Mouse (Mus musculus) mouse trophoblast stem cell (cell line): ENCODE measurements around the gene Vps4a.
"Not testable (repeated sequence)": the region's sequence is repeated elsewhere in the genome, so short reads cannot be mapped to it uniquely, and the experiment has no call there.

Experiments used
- in situ Hi-C, 2 experiments: fragments of 300-500 bp; cut with MseI, MboI; formaldehyde crosslinking; loops; 2 replicates in 1 of 2; 3 replicates in 1 of 2; pipeline ENCODE4 v1.15.1; 2025

Gene Vps4a

DNA sequence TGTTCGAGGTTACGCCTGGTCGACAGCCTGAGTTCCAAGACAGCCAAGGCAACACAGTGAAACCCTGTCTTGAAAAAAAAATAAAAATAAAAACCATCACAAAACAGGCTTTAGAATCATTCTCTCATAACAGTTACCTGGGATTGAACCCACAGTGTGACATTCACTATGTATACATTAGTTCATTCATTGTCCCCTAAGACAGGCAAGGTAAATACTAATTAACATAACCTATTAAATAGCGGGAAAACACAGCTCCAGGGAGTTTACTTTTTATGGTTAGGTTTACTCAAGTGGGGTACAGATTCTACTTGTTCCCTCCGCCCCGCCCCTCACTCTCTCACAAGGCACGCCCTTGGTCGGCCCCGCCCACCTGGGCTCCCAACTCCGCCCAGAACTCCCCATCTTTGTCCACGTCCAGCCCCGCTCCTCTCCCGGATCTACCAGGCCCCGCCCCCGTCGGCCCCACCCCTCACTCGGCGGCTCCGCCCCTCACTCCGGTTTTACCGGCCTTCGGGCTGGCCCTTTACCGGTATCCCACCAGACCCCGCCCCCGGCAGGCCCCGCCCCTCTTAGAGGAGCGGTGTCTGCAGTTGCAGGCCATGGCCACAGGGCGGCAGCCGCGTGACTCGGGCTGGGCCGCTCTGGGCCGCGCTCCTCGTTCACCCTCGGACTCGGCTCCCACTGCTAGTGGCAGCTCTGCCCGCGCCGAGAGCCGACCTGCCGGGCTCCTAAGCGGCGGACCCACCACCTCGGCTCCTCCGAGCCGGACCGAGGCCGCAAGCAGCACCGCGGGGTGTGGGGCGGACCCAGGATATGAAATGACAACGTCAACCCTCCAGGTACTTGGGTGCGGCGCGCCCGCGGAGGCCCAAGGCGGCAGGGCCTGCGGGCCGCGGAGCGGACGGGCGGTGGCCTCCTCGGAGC, at the start of gene Vps4a:
Gene Vps4a (plus strand): TSS at position 573 of the 927 bp plus-strand sequence.
- in situ Hi-C loops = no loop called here

DNA sequence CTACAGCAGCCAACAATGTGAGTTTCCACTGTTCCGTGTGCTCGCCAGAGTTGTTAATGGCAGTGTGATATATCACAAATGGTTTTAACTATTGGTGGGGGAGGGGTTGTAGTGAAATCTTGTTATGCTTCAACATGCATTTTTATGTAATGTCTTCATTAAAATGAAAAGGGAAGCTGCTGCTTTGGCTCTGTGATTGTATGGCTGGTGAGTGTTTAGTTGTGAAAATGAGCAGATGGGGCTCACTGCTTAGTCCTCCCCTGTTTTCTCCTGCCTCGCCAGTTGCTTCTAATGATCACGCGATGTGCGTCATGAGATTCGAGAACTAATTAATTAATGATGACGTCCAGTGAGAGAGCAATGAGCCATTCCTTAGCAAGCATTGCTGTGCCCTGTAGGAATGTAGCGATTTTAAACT, 45.6 kb upstream of the Vps4a start:
- in situ Hi-C loops = no loop called here

DNA sequence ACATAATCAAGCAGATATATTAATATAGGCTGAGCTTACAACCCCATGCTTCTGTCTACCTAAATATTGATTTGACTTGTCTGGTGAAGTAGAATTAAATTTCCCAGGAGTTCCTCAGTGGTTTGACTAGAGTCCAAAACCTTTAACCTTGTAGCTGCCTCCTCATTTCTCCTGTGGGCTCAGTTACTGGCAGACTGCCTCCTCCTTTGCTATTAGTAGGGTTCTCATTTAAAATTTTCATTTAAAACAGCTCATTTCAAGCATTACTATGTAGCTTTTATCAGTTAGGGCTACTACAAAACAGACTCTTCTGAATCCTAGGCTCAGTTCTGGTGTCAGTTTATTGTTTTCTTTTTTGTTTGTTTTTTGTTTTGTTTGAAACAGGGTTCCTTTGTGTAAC, 45.1 kb upstream of the Vps4a start:
- in situ Hi-C loops = no loop called here

DNA sequence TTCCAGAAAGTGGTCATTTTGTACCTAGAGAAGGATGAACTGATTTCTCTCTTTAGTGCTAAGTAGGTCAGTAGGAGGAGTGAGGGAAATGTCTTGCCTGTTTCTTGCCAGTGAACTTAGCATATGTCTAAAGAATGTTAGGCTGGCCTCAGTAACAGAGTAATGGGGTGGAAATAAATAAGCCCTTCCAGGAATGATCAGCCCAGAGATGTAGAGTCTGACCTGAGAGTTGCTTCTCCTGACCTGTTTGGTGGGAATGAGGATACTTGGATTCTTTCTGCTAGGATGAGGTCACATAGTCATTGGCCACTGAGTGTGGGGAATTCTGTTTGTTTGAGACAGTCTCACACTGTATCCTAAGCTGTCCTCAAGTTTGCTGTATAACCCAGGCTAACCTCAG, 43.5 kb upstream of the Vps4a start:
- in situ Hi-C loops = no loop called here

DNA sequence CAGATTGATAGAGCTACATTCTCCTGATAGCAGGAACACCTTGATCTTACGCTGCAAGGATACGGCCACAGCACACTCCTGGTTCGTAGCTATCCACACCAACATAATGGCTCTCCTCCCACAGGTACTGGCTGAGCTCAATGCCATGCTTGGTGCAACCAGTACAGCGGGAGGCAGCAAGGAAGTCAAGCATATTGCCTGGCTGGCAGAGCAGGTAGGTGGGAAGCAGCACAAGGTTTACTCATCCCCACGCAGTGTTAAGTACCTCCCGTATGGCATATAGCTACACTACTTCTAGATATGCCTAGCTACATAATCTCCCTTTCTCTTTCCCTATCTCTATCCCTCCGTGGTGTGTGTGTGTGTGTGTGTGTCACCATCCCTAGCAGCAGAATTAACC, 39.6 kb upstream of the Vps4a start:
- in situ Hi-C loops = no loop called here

DNA sequence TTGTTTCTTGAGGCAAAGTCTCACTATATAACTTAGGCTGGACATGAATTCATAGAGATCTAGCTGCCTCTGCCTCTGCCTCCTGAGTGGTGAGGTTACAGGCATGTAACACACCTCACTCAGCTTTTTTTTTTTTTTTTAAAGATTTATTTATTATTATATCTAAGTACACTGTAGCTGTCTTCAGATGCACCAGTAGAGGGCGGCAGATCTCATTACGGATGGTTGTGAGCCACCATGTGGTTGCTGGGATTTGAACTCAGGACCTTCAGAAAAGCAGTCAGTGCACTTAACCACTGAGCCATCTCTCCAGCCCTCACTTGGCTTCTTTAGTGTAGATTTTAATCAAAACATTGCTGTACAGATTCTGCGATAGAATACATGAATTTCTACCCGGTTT, 34.7 kb upstream of the Vps4a start:
- in situ Hi-C loops = not testable (repeated sequence)

DNA sequence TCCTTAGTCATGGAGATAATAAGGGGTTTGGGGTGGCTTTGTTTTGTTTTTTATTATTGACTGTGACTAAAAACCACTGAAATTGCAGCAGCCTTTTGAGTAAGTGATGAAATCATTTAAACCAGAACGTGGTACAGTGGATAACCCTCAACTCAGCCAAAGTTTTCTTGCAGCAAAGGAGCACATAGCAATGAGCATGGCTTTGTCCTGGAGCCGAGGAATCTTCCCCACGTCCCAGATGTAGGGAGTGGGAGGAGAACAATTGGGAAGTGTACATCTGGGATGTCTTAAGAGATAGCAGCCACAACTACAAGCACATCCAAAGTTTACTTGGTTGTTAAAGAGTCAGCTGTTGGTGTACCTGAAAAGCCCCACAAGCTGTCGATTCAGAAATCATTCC, 33.6 kb upstream of the Vps4a start:
- in situ Hi-C loops = no loop called here

DNA sequence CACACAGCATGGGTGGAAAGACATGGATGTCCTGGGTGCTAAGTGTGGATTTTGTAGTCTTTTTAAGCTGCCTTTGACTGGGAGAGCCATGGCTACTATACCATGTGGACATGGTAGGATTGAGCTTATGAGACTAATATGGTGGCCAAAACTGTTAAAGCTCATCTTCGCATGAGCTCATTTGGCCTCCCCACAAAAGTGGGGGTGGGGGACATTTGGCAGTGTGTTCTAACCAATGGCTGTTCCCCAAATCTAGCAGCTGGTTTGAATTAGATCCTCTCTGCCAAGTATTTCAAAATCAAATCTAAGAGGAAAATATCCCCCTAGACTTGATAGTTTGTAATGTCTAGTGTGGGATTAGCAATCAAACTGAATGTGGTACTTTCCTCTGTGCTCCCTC, 32.0 kb upstream of the Vps4a start:
- in situ Hi-C loops = no loop called here

DNA sequence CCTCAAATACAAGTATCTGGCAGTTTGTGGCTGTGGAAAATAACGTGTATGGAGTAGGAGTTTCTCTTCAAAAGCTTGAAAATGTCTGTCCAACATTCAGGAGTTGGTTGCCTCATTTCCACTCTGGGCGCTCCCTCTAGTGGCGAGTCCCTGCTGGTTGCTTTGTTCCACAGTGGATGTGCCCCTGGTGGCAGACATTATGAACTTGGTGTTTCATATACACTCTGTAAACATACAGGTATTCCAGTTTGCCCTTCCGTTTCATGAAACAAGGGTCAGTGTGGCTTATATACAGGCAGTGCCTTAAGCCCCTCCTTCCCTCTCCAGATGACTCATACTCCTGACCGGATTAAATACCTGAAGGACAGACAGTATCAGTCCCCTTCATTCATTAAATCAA, 28.5 kb upstream of the Vps4a start:
- in situ Hi-C loops = no loop called here

DNA sequence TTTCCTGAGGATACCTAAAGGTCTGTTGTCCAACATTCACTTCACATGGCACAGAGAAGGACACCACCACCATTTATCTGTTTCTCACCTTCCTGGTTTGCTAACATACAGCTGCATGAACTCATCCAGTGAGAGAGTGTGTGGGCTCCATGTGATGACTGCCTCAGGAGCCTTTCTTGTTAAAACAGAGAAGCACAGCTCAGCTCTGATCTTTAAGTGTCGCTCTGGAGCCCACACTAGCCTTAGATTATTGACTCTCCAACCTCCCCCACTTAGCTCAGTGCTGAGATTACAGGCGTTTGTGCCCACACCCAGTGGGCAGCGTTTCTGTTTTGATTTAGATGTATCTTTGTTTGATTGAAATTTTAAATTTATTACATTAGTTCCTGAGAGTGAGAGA, 23.2 kb upstream of the Vps4a start:
- in situ Hi-C loops = no loop called here

DNA sequence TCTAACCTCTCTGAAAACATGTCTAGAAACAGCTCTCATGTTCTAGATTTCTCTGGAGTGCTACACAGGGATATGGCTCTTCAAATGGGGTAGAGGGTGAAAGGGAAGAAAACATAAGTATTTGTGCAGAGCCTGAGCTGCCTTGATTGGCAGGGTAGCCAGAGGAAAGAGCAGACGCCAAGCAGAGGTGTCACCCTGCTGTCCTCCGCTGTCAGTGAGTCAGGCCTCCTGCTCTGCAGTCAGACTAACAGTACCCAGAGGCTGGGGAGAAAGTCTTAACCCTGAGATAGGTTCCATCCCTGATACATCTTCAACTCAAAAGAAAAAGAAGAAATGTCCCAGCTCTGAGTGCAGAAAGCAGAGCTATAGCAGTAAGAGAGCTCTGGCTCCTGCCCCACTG, 18.4 kb upstream of the Vps4a start:
- in situ Hi-C loops = no loop called here

DNA sequence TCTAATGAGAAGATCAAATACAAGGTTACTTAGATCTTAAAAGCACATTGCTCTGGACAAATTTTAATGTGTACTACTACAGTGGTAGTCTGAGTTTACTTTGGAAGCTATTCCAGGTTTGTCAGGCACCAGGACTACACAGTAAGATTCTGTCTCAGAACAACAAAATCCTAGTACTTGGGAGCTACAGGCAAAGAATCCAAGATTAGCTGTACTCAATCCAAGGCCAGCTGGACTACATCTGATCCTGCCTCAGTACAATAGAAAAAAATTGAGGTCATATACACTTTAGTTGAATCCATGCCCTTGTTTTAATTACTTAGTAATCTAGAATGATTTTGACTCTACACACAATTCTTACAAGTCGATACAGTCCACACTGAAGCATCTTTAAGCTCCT, 16.1 kb upstream of the Vps4a start:
- in situ Hi-C loops = no loop called here

DNA sequence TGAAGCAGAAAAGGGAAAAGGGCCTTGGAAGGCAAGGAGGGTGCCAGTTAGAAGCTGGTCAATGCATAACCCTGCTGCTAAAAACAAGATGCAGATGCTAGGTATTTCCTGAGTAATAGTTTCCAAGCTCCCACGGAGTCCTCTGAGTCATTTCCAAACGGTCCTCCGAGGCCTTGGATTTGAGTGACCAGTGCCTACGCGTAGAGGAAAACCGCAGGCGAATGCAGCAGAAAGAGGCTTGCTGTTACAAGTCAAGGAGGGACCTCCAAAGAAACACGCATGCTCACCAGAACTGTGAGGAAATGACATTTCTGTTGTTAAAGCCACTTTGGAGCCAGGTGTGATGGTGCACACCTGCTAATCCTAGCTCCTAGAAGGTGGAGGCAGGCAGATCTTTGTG, 7.5 kb upstream of the Vps4a start:
- in situ Hi-C loops = no loop called here

DNA sequence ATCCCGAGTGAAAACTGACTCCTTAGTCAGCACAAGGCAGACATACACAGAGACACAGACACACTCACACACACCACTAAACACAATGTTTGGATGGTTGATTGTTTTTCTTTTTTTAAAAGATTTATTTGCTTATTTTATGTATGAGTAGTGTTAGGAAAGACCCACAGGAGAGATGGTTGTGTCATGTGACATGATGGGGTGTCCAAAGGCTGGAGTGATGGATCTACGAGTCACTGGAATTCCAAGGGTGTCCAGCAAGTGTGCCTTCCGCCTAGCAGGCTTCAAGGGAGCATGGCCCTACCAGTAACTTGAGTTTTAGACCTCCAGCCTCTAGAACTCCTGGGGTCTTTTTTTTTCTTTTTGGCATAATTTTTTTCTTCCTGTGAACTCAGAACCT, 1.7 kb upstream of the Vps4a start:
- in situ Hi-C loops = no loop called here

DNA sequence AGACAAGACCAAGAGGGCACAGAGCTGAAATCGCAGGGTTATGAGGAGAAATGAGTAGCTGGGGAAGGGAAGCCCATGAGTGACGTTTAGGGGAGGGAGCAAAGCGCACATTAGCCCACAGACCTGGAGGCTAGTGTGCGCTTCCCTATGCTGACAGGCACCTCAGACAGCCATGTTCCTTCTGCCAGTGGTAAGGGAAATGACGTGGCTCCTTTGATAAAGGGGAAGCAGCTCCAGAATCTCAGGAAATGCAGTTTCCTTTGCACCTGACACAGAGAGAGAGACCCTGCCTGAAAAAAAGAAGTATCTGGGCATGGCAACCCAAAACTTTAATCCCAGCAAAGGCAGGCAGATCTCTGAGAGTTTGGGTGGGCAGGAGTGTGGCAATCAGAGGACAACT, 964 bp upstream of the Vps4a start:
- in situ Hi-C loops = no loop called here

DNA sequence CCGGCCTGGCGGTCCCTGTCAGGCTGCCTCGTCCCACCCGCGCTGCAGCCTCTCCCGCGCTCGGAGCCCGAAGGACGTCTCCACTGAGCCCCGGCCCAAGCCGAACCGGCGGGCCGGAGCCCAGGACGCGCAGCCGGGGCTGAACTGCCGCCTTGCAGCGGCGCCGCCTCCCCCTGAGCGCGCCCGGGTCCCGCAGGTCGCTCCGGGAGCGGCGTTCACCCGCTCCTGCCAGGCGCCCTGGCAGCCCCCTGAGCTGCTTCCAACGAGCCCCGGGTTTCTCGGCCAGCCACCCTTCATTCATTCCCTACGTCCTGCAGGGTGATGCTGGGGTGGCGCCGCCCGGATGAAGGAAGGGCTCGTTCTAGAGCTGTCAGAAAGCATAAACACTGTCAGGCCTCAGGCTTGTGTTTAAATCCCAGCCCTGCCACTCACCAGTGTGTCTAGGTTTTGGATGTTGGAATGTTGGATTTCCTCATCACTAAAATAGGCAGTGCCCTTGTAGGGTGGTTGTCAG, 612 bp downstream of the Vps4a start:
- in situ Hi-C loops = no loop called here

DNA sequence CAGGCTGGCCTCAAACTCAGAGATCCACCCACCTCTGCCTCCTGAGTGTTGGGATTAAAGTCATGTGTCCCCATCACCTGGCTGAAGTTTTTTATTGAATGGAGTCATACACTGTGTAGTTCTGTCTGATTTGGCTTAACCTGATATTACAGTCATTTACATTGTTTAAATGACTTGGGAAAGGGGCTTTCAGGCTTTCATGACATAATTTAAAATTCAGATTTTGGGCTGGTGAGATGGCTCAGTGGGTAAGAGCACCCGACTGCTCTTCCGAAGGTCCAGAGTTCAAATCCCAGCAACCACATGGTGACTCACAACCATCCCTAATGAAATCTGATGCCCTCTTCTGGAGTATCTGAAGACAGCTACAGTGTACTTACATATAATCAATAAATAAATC, 2.6 kb downstream of the Vps4a start:
- in situ Hi-C loops = not testable (repeated sequence)

DNA sequence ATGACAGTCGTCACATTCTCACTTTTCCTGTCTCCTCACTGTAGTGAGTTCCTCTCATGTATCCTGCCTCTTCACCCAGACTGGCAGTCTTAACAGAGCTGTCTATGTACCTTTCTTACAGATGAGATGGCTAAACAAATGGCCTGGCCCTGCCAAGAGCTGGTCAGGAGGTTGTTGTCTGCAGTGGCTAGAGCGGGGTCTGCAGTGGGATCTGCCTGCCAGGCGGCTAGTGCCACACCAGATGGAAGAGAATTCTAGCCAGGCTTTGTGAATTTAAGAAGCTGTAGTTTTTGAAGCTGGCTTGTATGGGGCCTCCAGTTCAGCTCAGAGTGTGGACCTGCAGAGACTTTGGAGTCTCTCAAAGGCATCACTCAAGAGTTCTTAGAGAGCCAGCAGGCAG, 4.6 kb downstream of the Vps4a start:
- in situ Hi-C loops = no loop called here

DNA sequence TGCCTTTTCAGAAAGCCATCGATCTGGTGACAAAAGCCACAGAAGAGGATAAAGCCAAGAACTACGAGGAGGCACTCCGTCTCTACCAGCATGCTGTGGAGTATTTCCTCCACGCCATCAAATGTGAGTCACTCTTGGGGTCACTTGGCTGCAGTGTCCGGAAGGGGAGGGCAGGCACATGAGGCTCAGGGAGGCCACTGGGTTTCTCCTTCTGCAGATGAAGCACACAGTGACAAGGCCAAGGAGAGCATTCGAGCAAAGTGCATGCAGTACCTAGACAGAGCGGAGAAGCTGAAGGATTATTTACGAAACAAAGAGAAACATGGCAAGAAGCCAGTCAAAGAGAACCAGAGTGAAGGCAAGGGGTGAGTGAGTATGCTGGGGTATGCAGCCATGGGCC, 5.6 kb downstream of the Vps4a start:
- in situ Hi-C loops = no loop called here

DNA sequence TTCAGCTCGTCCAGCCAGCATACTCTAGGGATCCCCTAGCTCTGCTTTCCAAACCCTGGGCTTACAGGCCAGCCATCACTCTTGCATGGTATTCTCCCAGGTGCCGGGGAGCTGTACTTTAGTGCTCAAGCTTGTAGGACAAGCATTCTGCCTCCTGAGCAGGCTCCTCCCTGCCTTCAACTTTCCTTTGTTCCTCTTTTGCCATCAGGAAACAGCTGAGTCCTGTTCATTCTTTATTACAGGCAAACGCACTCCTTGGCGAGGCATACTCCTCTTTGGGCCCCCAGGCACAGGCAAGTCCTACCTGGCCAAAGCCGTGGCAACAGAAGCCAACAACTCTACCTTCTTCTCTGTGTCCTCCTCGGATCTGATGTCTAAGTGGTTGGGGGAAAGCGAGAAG, 9.6 kb downstream of the Vps4a start:
- in situ Hi-C loops = no loop called here

DNA sequence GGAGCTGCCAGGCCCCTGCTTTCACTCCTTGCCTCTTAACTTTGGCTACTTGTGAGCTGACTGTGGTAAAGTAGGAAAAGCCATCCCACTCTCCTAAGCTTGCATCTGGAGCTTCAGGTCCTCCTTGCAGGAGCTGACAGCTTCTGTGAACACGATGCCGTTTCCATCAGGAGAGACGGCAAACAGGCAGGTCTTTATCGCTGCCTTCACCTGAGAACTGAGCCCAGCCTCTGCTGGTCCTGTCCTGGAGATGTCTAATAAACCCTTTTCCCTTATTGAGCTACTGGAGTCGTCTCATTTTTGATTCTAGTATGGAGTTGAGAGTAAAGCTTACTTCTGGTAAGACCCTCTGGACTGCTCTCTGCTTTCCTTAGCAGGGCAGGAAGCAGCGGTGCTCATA, 14.5 kb downstream of the Vps4a start:
- in situ Hi-C loops = no loop called here

DNA sequence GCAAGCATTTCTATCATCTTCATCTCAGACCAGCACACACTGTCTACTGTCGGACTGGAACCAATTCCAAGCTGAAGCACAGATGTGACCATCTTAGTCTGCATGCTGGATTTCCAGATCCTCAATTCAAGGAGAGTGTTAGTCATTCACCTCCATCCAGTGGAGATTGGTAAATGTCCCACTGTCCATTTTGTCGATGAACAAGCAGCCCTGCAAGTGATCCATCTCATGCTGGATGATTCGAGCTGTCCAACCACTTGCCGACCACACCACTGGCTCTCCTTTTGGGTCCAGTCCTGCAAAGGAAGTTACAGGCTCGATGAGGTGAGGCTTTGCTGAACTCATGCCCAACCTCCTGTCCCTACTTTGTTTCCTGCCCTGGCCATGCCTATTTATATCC, 16.0 kb downstream of the Vps4a start:
- in situ Hi-C loops = no loop called here

DNA sequence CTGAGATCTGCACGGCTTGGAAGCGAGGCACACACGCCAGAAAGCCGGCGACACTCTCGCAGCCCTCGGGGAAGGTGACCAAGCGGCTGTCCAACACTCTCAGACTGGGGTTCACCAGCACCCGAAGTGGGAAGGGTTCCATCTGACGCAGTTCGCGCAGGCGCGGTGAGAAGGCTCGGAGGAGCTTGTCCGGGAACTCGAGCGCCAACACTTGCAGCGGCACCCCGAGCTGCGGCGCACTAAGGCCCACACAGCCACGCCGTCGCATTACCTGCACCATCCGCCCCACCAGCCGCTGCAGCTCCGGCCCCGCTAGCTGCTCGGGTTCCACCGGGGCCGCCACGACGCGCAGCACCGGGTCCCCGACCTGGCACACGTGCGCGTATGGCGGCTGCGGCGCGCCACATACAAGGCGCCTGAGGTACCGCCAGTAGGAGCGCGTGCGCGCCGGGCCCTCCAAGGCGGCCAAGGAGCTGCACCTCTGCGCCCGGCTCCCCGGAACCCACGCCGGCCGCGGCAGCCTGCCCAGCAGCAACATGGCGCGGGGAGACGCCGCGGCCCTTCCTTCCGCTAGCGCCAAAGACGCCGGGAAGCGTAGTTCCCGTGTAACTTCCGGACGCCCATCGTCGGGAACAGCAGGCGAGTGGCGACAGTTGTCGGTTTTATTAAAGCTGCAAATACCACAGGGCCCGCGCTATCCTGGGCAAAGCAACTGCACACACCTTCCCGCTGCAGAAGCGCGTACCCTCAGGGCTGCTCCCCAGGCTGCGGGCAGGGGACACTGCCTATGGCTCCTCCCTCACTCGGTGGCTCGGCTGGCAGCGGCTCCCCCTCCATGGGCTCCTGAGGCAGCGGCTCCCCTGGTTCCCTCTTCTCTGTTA, 17.3 kb downstream of the Vps4a start, which contains the start of gene Pdf:
Gene Pdf (minus strand): TSS at position 554 of the 881 bp plus-strand sequence.
- in situ Hi-C loops = no loop called here
